Mouse (Mus musculus): Measurements from ENCODE around the gene Negr1. TPM values are rescaled to one million over a fixed set of nuclear protein-coding genes. Genes with fewer than 3 reads are reported as not detected.
"Not testable (repeated sequence)": the region's sequence is repeated elsewhere in the genome, so short reads cannot be mapped to it uniquely, and the experiment has no call there.

Gene Negr1
- polyA plus RNA-seq, 1 experiment = 0.02 TPM

GRCm38 (mm10) chr3:157031513-157032142 lies 470.0 kb downstream of the Negr1 start:
- Histone ChIP-seq H3K79me3 (ENCODE audit: low read depth) (no peaks in the 10 kb centered on the region), H3K27me3 (ENCODE audit: control insufficient read depth, insufficient read depth, insufficient read length) (no peaks in the 10 kb centered on the region), H3K79me2 (ENCODE audit: control insufficient read depth, insufficient read depth) (no peaks in the 10 kb centered on the region), H3ac (ENCODE audit: control insufficient read depth, insufficient read length, low read depth) (no peak overlapping the region), H3K36me3 (ENCODE audit: control insufficient read depth, insufficient read depth) (no peaks in the 10 kb centered on the region), H3K4me3 (ENCODE audit: insufficient read depth, poor library complexity, severe bottlenecking) (no peak overlapping the region)
- TF ChIP-seq MAX (IDR thresholded peaks at IDR 0.05) (no peak), FOSL1 (IDR thresholded peaks at IDR 0.05; ENCODE audit: insufficient read depth, low read length, poor library complexity, severe bottlenecking) (no peak), USF1 (IDR thresholded peaks at IDR 0.05; ENCODE audit: low read depth) (no peak), MYOD1 (IDR thresholded peaks at IDR 0.05; ENCODE audit: control insufficient read depth, insufficient read length, low read depth) (no peak), CEBPB (IDR thresholded peaks at IDR 0.05; ENCODE audit: low read depth) (no peak)

GRCm38 (mm10) chr3:157036016-157036415 lies 474.4 kb downstream of the Negr1 start:
- no peaks in the 10 kb centered on the region for H3K36me3 ChIP-seq (ENCODE audit: control insufficient read depth, insufficient read depth)
- H3K4me3 ChIP-seq (ENCODE audit: insufficient read depth, poor library complexity, severe bottlenecking) = no peak overlapping the region
- no peaks in the 10 kb centered on the region for H3K79me2 ChIP-seq (ENCODE audit: control insufficient read depth, insufficient read depth)
- no peaks in the 10 kb centered on the region for H3K79me3 ChIP-seq (ENCODE audit: low read depth)
- H3ac ChIP-seq (ENCODE audit: control insufficient read depth, insufficient read length, low read depth) = no peak overlapping the region
- no peaks in the 10 kb centered on the region for H3K27me3 ChIP-seq (ENCODE audit: control insufficient read depth, insufficient read depth, insufficient read length)
- no peak for TF ChIP-seq MYOD1 (IDR thresholded peaks at IDR 0.05; ENCODE audit: control insufficient read depth, insufficient read length, low read depth)
- no peak for TF ChIP-seq CTCF (IDR thresholded peaks at IDR 0.05; ENCODE audit: control insufficient read depth, insufficient read depth, insufficient read length)
- no peak for TF ChIP-seq CEBPB (IDR thresholded peaks at IDR 0.05; ENCODE audit: low read depth)

DNA sequence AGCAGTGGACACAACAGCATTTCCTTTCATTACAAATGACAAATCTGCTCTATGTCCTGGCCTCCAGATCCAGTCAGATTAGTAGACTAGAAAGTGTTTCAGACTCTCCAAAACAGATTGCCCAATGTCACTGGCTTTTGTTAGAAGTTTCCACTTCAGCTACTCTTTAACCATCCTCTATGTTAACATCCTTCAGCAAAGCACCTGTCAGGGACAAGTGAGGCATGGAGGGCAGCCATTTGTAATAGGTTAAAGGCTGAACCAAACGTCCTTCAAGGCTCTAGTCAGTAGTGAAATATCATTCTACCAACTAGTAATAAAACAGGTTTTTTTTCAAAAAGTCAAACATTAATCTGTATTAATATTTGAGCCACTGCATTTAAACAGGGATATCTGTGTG lies 475.0 kb downstream of the Negr1 start:
- Histone ChIP-seq H3K79me2 (ENCODE audit: control insufficient read depth, insufficient read depth) (no peaks in the 10 kb centered on the region), H3K27me3 (ENCODE audit: control insufficient read depth, insufficient read depth, insufficient read length) (no peaks in the 10 kb centered on the region), H3K79me3 (ENCODE audit: low read depth) (no peaks in the 10 kb centered on the region), H3ac (ENCODE audit: control insufficient read depth, insufficient read length, low read depth) (no peak overlapping the region), H3K4me3 (ENCODE audit: insufficient read depth, poor library complexity, severe bottlenecking) (no peak overlapping the region), H3K36me3 (ENCODE audit: control insufficient read depth, insufficient read depth) (no peaks in the 10 kb centered on the region)
- TF ChIP-seq CEBPB (IDR thresholded peaks at IDR 0.05; ENCODE audit: low read depth) (no peak), MAX (IDR thresholded peaks at IDR 0.05) (no peak), FOSL1 (IDR thresholded peaks at IDR 0.05; ENCODE audit: insufficient read depth, low read length, poor library complexity, severe bottlenecking) (no peak), CTCF (IDR thresholded peaks at IDR 0.05; ENCODE audit: control insufficient read depth, insufficient read depth, insufficient read length) (no peak), MYOD1 (IDR thresholded peaks at IDR 0.05; ENCODE audit: control insufficient read depth, insufficient read length, low read depth) (no peak)

- Histone ChIP-seq H3ac (ENCODE audit: control insufficient read depth, insufficient read length, low read depth) (no peak overlapping the region), H3K4me3 (ENCODE audit: insufficient read depth, poor library complexity, severe bottlenecking) (no peak overlapping the region), H3K27me3 (ENCODE audit: control insufficient read depth, insufficient read depth, insufficient read length) (no peaks in the 10 kb centered on the region), H3K79me2 (ENCODE audit: control insufficient read depth, insufficient read depth) (no peaks in the 10 kb centered on the region), H3K79me3 (ENCODE audit: low read depth) (no peaks in the 10 kb centered on the region), H3K36me3 (ENCODE audit: control insufficient read depth, insufficient read depth) (no peaks in the 10 kb centered on the region)
- TF ChIP-seq CTCF (IDR thresholded peaks at IDR 0.05; ENCODE audit: control insufficient read depth, insufficient read depth, insufficient read length) = no peak
- no peak for TF ChIP-seq MYOG (IDR thresholded peaks at IDR 0.05; ENCODE audit: control insufficient read depth, extremely low read depth, insufficient read length)
- no peak for TF ChIP-seq USF1 (IDR thresholded peaks at IDR 0.05; ENCODE audit: low read depth)
- TF ChIP-seq MAX (IDR thresholded peaks at IDR 0.05) = no peak
- TF ChIP-seq FOSL1 (IDR thresholded peaks at IDR 0.05; ENCODE audit: insufficient read depth, low read length, poor library complexity, severe bottlenecking) = no peak
- TF ChIP-seq CEBPB (IDR thresholded peaks at IDR 0.05; ENCODE audit: low read depth) = no peak
- TF ChIP-seq MYOD1 (IDR thresholded peaks at IDR 0.05; ENCODE audit: control insufficient read depth, insufficient read length, low read depth) = no peak
Measured at GRCm38 (mm10) chr3:157040619-157041018, 479.0 kb downstream of the Negr1 start.

DNA sequence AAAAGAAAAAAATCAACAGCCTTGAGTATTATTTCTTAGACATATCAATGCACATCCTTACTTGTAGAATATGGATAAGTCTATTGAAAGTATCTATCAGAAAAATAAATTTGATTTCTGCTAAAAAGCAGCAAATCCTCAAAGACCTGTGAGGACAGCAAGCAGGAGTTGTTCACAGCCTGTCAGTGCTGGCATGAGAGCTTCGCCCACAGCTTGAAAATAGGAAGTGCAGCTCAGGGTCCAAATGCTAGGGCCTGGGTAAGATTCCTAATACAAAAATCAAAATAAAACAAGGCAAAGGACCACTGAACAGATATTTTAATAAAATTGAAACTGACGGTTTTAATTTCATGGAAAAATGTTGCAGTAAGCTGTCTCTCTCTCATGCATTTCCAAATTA lies 483.0 kb downstream of the Negr1 start:
- TF ChIP-seq FOSL1 (IDR thresholded peaks at IDR 0.05; ENCODE audit: insufficient read depth, low read length, poor library complexity, severe bottlenecking) = no peak
- no peak for TF ChIP-seq USF1 (IDR thresholded peaks at IDR 0.05; ENCODE audit: low read depth)
- no peak for TF ChIP-seq MAX (IDR thresholded peaks at IDR 0.05)
- TF ChIP-seq MYOD1 (IDR thresholded peaks at IDR 0.05; ENCODE audit: control insufficient read depth, insufficient read length, low read depth) = no peak
- no peak for TF ChIP-seq CEBPB (IDR thresholded peaks at IDR 0.05; ENCODE audit: low read depth)
- no peak for TF ChIP-seq CTCF (IDR thresholded peaks at IDR 0.05; ENCODE audit: control insufficient read depth, insufficient read depth, insufficient read length)
- TF ChIP-seq MYOG (IDR thresholded peaks at IDR 0.05; ENCODE audit: control insufficient read depth, extremely low read depth, insufficient read length) = no peak
- no peaks in the 10 kb centered on the region for H3K36me3 ChIP-seq (ENCODE audit: control insufficient read depth, insufficient read depth)
- H3K27me3 ChIP-seq (ENCODE audit: control insufficient read depth, insufficient read depth, insufficient read length) = no peaks in the 10 kb centered on the region
- H3K4me3 ChIP-seq (ENCODE audit: insufficient read depth, poor library complexity, severe bottlenecking) = no peak overlapping the region
- no peaks in the 10 kb centered on the region for H3K79me2 ChIP-seq (ENCODE audit: control insufficient read depth, insufficient read depth)
- no peaks in the 10 kb centered on the region for H3K79me3 ChIP-seq (ENCODE audit: low read depth)
- H3ac ChIP-seq (ENCODE audit: control insufficient read depth, insufficient read length, low read depth) = no peak overlapping the region

DNA sequence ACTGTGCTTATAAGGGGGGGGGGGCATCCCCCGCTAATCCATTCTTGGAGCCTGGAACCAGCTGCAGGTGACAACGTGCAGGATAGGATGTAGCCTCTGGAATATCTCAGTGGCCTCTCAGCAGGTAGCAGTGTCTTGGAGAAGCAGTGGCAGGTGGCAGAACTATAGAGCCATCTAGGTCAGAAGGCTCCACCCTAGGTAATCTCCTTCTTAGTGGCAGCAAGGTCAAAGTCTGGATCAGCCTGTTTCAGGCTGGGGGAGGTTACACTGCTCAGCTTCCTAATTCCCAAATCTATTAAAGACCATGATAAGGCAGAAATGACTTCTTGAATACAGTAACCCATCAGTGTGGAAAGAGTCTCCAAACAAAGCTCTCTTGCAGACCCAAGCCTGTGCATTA lies 502.8 kb downstream of the Negr1 start:
- H3K27me3 ChIP-seq (ENCODE audit: control insufficient read depth, insufficient read depth, insufficient read length); H3ac ChIP-seq (ENCODE audit: control insufficient read depth, insufficient read length, low read depth): not testable (repeated sequence)

More for the DNA sequence above, 502.8 kb downstream of the Negr1 start:
- not testable (repeated sequence) for H3K36me3 ChIP-seq (ENCODE audit: control insufficient read depth, insufficient read depth); H3K79me3 ChIP-seq (ENCODE audit: low read depth); H3K4me3 ChIP-seq (ENCODE audit: insufficient read depth, poor library complexity, severe bottlenecking); H3K79me2 ChIP-seq (ENCODE audit: control insufficient read depth, insufficient read depth)
